Mouse (Mus musculus): Measurements from ENCODE around the gene Zfp13. TPM values are rescaled to one million over a fixed set of nuclear protein-coding genes. Genes with fewer than 3 reads are reported as not detected.

Gene Zfp13
- polyA plus RNA-seq, 1 experiment: 3.0 TPM

DNA sequence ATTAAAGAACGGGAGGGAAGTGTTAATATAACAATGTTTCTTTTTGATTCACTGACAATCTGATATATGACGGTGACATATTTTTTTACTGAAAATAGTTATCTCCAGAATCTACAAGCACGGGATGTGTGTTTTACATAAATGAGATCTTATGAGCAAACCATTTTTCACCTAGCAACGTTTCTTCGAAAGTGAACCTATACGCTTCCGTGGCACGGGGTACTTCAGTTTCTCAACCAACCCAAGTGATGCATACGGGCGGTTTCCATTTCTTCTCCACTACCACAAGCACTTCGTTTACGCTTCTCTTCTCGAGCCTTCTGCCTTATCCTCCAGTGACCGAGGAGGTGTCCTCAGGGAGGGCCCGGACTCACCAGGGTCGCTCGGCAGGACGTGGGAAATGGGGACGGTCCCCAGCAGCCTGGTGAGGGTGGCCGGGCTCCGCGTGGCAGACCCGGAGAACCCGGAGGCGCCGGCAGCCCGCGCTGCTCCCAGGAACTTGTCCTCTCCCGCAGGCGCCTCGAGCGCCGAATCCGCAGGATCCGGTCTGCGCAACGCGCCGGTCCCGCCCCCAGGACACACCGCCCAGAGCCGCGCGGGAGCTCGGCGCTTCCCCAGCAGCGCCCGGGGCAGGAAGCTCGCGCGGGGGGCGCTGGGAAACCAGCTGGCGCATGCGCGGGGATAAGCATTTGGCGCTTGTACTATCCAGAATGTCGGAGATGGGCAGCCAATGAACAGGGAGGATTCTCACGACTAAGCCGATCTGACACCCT is 35.5 kb downstream of the Zfp13 start, which contains the start of gene Zfp213:
Gene Zfp213, minus strand, starts transcription at position 644 of the 773 bp plus-strand sequence.
- Histone ChIP-seq H3K4me1 (replicated peaks; ENCODE audit: control insufficient read depth, insufficient read depth, low read length) (peaks cover 4% of the 10 kb centered on the region), H3K27me3 (ENCODE audit: control insufficient read depth, insufficient read depth, low read length) (no peaks in the 10 kb centered on the region), H3K36me3 (ENCODE audit: control insufficient read depth, insufficient read depth, low read length) (no peaks in the 10 kb centered on the region; the same call in 1 of the 2 replicates), H3K27ac (ENCODE audit: control insufficient read depth, insufficient read depth, low read length) (peak within 1 kb of the TSS; percentile 83), H3K4me3 (ENCODE audit: control insufficient read depth, insufficient read depth, low read length) (peak within 1 kb of the TSS; percentile 65)
- peak; percentile 96 for DNase-seq
- TF ChIP-seq CTCF (IDR thresholded peaks at IDR 0.05; ENCODE audit: borderline replicate concordance, control insufficient read depth, extremely low read depth, insufficient read depth, low read length, poor library complexity) (peak; percentile 54; the same call in 1 of the 2 replicates), POLR2A (IDR thresholded peaks at IDR 0.05; ENCODE audit: control insufficient read depth, extremely low read depth, insufficient read depth, low read length, poor library complexity) (peak; percentile 96)
- under 1% methylated on average over 59 of the region's 59 CpGs for WGBS

DNA sequence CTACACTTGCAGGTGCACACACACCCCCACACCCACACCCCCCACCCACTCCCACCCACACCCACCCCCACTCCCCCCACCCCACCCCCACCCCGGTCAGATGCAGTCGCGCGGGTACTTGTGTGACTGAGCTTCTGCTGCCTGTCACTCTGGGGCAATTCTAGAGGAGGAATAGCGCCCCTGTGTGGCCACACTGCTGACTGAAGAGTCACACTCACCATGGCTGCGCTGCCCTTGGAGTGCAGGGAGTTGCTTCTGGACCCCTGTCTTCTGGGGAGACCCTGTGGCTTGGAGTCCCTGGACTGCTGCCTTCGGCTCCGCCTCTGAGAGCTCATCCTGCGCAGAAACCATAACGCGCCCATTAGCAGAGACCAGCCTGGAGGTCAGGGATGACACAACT is 39.5 kb downstream of the Zfp13 start:
- no peak for TF ChIP-seq CTCF (IDR thresholded peaks at IDR 0.05; ENCODE audit: borderline replicate concordance, control insufficient read depth, extremely low read depth, insufficient read depth, low read length, poor library complexity)
- Histone ChIP-seq H3K27ac (ENCODE audit: control insufficient read depth, insufficient read depth, low read length) (no peak overlapping the region), H3K36me3 (ENCODE audit: control insufficient read depth, insufficient read depth, low read length) (peaks cover 9% of the 10 kb centered on the region), H3K27me3 (ENCODE audit: control insufficient read depth, insufficient read depth, low read length) (no peaks in the 10 kb centered on the region), H3K4me1 (replicated peaks; ENCODE audit: control insufficient read depth, insufficient read depth, low read length) (peaks cover 9% of the 10 kb centered on the region), H3K4me3 (ENCODE audit: control insufficient read depth, insufficient read depth, low read length) (no peak overlapping the region)
- peak; percentile 56 for DNase-seq
- WGBS: 90% methylated on average over 11 of the region's 11 CpGs

- TF ChIP-seq POLR2A (IDR thresholded peaks at IDR 0.05; ENCODE audit: control insufficient read depth, extremely low read depth, insufficient read depth, low read length, poor library complexity) (no peak), CTCF (IDR thresholded peaks at IDR 0.05; ENCODE audit: borderline replicate concordance, control insufficient read depth, extremely low read depth, insufficient read depth, low read length, poor library complexity) (no peak)
- Histone ChIP-seq H3K4me1 (replicated peaks; ENCODE audit: control insufficient read depth, insufficient read depth, low read length) (peaks cover 12% of the 10 kb centered on the region), H3K27ac (ENCODE audit: control insufficient read depth, insufficient read depth, low read length) (no peak overlapping the region), H3K27me3 (ENCODE audit: control insufficient read depth, insufficient read depth, low read length) (no peaks in the 10 kb centered on the region), H3K4me3 (ENCODE audit: control insufficient read depth, insufficient read depth, low read length) (no peak overlapping the region), H3K36me3 (ENCODE audit: control insufficient read depth, insufficient read depth, low read length) (peaks cover 9% of the 10 kb centered on the region)
- DNase-seq: no peak
- 80% methylated on average over 7 of the region's 7 CpGs for WGBS
Observed at GRCm38 (mm10) chr17:23555243-23555916, 43.9 kb downstream of the Zfp13 start.

DNA sequence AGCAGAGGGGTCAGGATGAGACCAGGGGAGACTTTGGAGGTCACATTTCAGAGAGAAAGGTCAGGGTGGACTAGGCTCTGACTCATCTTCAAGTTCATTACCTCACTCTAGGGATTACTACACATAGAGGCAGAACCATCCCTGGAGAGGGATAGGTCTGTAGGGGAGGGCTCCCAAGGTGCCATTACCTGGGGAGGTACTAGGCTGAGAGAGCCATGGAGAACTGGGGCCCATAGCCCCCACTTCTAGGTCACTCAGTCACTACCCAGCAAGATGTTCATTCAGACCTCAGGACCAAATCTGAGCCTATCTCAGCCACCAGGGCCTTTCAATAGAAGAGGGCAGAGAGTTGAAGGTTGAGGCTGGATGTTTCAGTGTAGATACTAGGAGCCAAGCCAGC is 45.0 kb downstream of the Zfp13 start:
- TF ChIP-seq POLR2A (IDR thresholded peaks at IDR 0.05; ENCODE audit: control insufficient read depth, extremely low read depth, insufficient read depth, low read length, poor library complexity): no peak
- TF ChIP-seq CTCF (IDR thresholded peaks at IDR 0.05; ENCODE audit: borderline replicate concordance, control insufficient read depth, extremely low read depth, insufficient read depth, low read length, poor library complexity): no peak
- no peak overlapping the region for H3K4me3 ChIP-seq (ENCODE audit: control insufficient read depth, insufficient read depth, low read length)
- H3K27me3 ChIP-seq (ENCODE audit: control insufficient read depth, insufficient read depth, low read length): no peaks in the 10 kb centered on the region
- peaks cover 14% of the 10 kb centered on the region for H3K4me1 ChIP-seq (replicated peaks; ENCODE audit: control insufficient read depth, insufficient read depth, low read length)
- no peak for DNase-seq
- H3K36me3 ChIP-seq (ENCODE audit: control insufficient read depth, insufficient read depth, low read length): peaks cover 9% of the 10 kb centered on the region
- no peak overlapping the region for H3K27ac ChIP-seq (ENCODE audit: control insufficient read depth, insufficient read depth, low read length)

- no peak for DNase-seq
- Histone ChIP-seq H3K4me1 (replicated peaks; ENCODE audit: control insufficient read depth, insufficient read depth, low read length) (peaks cover 20% of the 10 kb centered on the region), H3K27ac (ENCODE audit: control insufficient read depth, insufficient read depth, low read length) (no peak overlapping the region), H3K4me3 (ENCODE audit: control insufficient read depth, insufficient read depth, low read length) (no peak overlapping the region), H3K36me3 (ENCODE audit: control insufficient read depth, insufficient read depth, low read length) (peaks cover 9% of the 10 kb centered on the region), H3K27me3 (ENCODE audit: control insufficient read depth, insufficient read depth, low read length) (no peaks in the 10 kb centered on the region)
- TF ChIP-seq POLR2A (IDR thresholded peaks at IDR 0.05; ENCODE audit: control insufficient read depth, extremely low read depth, insufficient read depth, low read length, poor library complexity) (no peak), CTCF (IDR thresholded peaks at IDR 0.05; ENCODE audit: borderline replicate concordance, control insufficient read depth, extremely low read depth, insufficient read depth, low read length, poor library complexity) (no peak)
- WGBS: 83% methylated on average over 1 of the region's 1 CpGs
Observed at GRCm38 (mm10) chr17:23553634-23554120, 45.6 kb downstream of the Zfp13 start.

DNA sequence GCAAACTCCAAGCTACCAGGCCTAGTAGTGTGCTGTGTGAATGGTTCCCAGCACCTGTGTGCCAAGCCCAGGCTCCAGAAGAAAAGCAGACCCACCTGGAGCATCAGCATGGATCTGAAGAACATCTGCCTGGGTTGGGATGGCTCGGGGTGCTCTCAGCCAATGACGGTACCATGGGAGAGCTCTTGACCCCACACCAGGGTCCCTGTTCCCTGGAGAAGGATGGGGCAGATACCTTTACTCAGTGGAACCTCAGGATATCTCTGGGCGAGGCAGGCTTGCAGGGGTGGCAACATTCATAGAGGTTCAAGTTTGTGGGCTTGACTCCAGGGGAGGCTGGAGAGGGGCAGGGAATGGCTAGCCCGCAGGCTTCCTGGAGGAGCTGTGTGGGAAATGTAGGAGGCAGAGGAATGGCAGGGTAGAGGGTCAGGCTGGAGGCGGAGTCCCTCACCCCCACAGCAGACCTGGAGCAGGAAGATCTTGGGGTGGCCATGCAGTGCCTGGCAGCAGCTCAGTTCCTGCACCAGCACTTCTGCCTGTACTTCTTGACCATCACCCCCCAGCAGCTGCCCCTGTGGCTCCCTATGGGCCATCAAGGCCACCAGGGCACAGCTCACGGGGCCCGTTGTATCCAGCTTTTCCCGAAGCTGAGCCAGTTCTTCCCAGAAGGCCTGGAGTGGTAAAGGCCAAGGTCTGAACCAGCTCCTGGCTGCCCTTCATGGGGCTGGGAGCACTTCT is 46.2 kb downstream of the Zfp13 start:
- no peaks in the 10 kb centered on the region for H3K27me3 ChIP-seq (ENCODE audit: control insufficient read depth, insufficient read depth, low read length)
- no peak for DNase-seq
- no peak overlapping the region for H3K27ac ChIP-seq (ENCODE audit: control insufficient read depth, insufficient read depth, low read length)
- 95% methylated on average over 8 of the region's 8 CpGs for WGBS
- TF ChIP-seq CTCF (IDR thresholded peaks at IDR 0.05; ENCODE audit: borderline replicate concordance, control insufficient read depth, extremely low read depth, insufficient read depth, low read length, poor library complexity): no peak
- no peak for TF ChIP-seq POLR2A (IDR thresholded peaks at IDR 0.05; ENCODE audit: control insufficient read depth, extremely low read depth, insufficient read depth, low read length, poor library complexity)
- H3K4me1 ChIP-seq (replicated peaks; ENCODE audit: control insufficient read depth, insufficient read depth, low read length): peaks cover 23% of the 10 kb centered on the region
- peaks cover 6% of the 10 kb centered on the region for H3K36me3 ChIP-seq (ENCODE audit: control insufficient read depth, insufficient read depth, low read length)
- no peak overlapping the region for H3K4me3 ChIP-seq (ENCODE audit: control insufficient read depth, insufficient read depth, low read length)
